In genomic region chr6:52639546-52640223, GRCm38 (mm10) we compare ENCODE assay signal across 7 mouse cellular contexts. TPM values are rescaled to one million over a fixed set of nuclear protein-coding genes. Genes with fewer than 3 reads are reported as not detected.
DNase-seq lines count a peak whose midpoint lies in the region; ATAC-seq and TF ChIP-seq lines count a peak whose summit lies in the region.

No protein-coding gene starts in this region.

- peak overlapping the region; percentile 84 for H3K27ac ChIP-seq in bone marrow, adult 2 months (ENCODE audit: control insufficient read depth, insufficient read depth, low read depth, low read length, poor library complexity)
- peak overlapping the region; percentile 93 for H3K27ac ChIP-seq in forebrain, embryonic 10.5 days
- peak overlapping the region; percentile 73; the same call in 1 of the 2 replicates for H3K27ac ChIP-seq in kidney, embryonic 14.5 days (ENCODE audit: low read depth, low read length)

- H3K4me1 ChIP-seq in bone marrow, adult 2 months (ENCODE audit: control insufficient read depth, insufficient read depth, low read length) = peaks cover 4% of the 10 kb centered on the region
- H3K4me1 ChIP-seq in forebrain, embryonic 10.5 days = peaks cover 26% of the 10 kb centered on the region
- H3K4me1 ChIP-seq in kidney, embryonic 14.5 days (ENCODE audit: control insufficient read depth, insufficient read depth, low read length) = peaks cover 16% of the 10 kb centered on the region; the same call in 1 of the 2 replicates

- peak overlapping the region; percentile 79 for H3K9ac ChIP-seq in kidney, embryonic 14.5 days (ENCODE audit: low read depth, low read length)

- H3K9me3 ChIP-seq in forebrain, embryonic 10.5 days = no peaks in the 10 kb centered on the region
- H3K9me3 ChIP-seq in kidney, embryonic 14.5 days (ENCODE audit: control insufficient read depth, low read length) = no peaks in the 10 kb centered on the region

- ATAC-seq in kidney, embryonic 14.5 days (ENCODE audit: low FRiP score, low TSS enrichment) = peak; percentile 24
- ATAC-seq in megakaryocyte-erythroid progenitor cell, adult 5-6 weeks (replicated peaks; ENCODE audit: low FRiP score, low TSS enrichment, poor library complexity, severe bottlenecking) = peak; percentile 16

- no peak for TF ChIP-seq POLR2A in bone marrow, adult 2 months (IDR thresholded peaks at IDR 0.05; ENCODE audit: borderline replicate concordance, control insufficient read depth, low read depth, low read length)

- H3K27me3 ChIP-seq in forebrain, embryonic 10.5 days (ENCODE audit: poor library complexity, severe bottlenecking) = no peaks in the 10 kb centered on the region
- no peaks in the 10 kb centered on the region for H3K27me3 ChIP-seq in kidney, embryonic 14.5 days (ENCODE audit: control insufficient read depth, insufficient read depth, low read length)

- H3K4me3 ChIP-seq in bone marrow, adult 2 months (replicated peaks; ENCODE audit: control insufficient read depth, low read depth, low read length) = peak overlapping the region; percentile 83
- H3K4me3 ChIP-seq in forebrain, embryonic 10.5 days = peak overlapping the region; percentile 84
- peak overlapping the region; percentile 84 for H3K4me3 ChIP-seq in kidney, embryonic 14.5 days (ENCODE audit: low read length)

- under 1% methylated on average over 28 of the region's 28 CpGs for WGBS in bone marrow, adult 2 months
- 3% methylated on average over 28 of the region's 28 CpGs for WGBS in forebrain, embryonic 10.5 days
- WGBS in kidney, embryonic 14.5 days = 2% methylated on average over 28 of the region's 28 CpGs

- no peak for TF ChIP-seq CTCF in bone marrow, adult 2 months (IDR thresholded peaks at IDR 0.05; ENCODE audit: control insufficient read depth, insufficient read depth, low read length)

- intact Hi-C loops in left cerebral cortex, postnatal 14 days (cut with DNase I) = loop anchor here (5.0 kb wide), 1 partner anchor 73 kb away; the partner anchor contains the start of gene Tax1bp1

- H3K4me2 ChIP-seq in kidney, embryonic 14.5 days (replicated peaks; ENCODE audit: low read depth, low read length) = peak overlapping the region; percentile 62

- no peaks in the 10 kb centered on the region for H3K36me3 ChIP-seq in forebrain, embryonic 10.5 days (replicated peaks)
- H3K36me3 ChIP-seq in kidney, embryonic 14.5 days (ENCODE audit: control insufficient read depth, insufficient read depth, low read length) = no peaks in the 10 kb centered on the region

- DNase-seq in left cerebral cortex, postnatal 14 days (ENCODE audit: low spot score in 2 of 2) = peak; percentile 5 to 8
- DNase-seq in left cerebral cortex, adult 9 months (ENCODE audit: low spot score in 2 of 2) = no peak
- DNase-seq in forebrain, embryonic 10.5 days (ENCODE audit: extremely low spot score, low spot score) = no peak
- DNase-seq in spleen, adult 12 weeks (ENCODE audit: low spot score) = no peak

RNA-seq across cellular contexts. Expression of gene Hibadh, which starts 0.5 kb away (rescaled TPM):
- total RNA-seq in left cerebral cortex, postnatal 14 days (2021) = 10 to 100 TPM; 38.3 to 40.6 TPM
- polyA plus RNA-seq in bone marrow, adult 2 months (2011; ENCODE audit: insufficient read depth, insufficient read length, low replicate concordance, missing spikeins) = 13.0 and 21.7 TPM in 2 replicates
- polyA plus RNA-seq in forebrain, embryonic 10.5 days (2016; fragmentation: Nextera tagmentation; extraction: Ambion mirVana) = 70.6 and 75.5 TPM in 2 replicates
- polyA plus RNA-seq in kidney, embryonic 14.5 days (2014; fragmentation: Nextera tagmentation; extraction: Ambion mirVana) = 69.5 and 95.1 TPM in 2 replicates
- total RNA-seq in megakaryocyte-erythroid progenitor cell, adult 5-6 weeks (2014; fragmentation: Nextera tagmentation) = 50.1 and 72.1 TPM in 2 replicates
- 54.8 and 58.5 TPM in 2 replicates for total RNA-seq in megakaryocyte-erythroid progenitor cell, adult 5-6 weeks (2017)

Comparison
In these comparisons a context has a peak if more than half of its experiments do, and no peak if none do; other contexts are left out.
1. DNase-seq: peak in left cerebral cortex, postnatal 14 days (2 of 2); none in left cerebral cortex, adult 9 months (0 of 2), forebrain, embryonic 10.5 days (single experiment) and spleen, adult 12 weeks (single experiment).
2. Peak in every context shown above with its lines, with median percentiles within 50 percentile points of each other: H3K27ac ChIP-seq and H3K4me3 ChIP-seq.